Mouse (Mus musculus) testis, adult 2 months (tissue): Measurements from ENCODE around the gene Mgat3.

Experiments
- CTCF ChIP-seq: fragments of 200-500 bp; IDR thresholded peaks from 2 replicates; pipeline ENCODE4 v1.5.1; 2012; ENCODE audit warnings: low read depth, mild to moderate bottlenecking, inconsistent platforms, low read length, moderate library complexity; ENCODE audit not compliant: control insufficient read depth, insufficient read depth, insufficient replicate concordance
- POLR2A ChIP-seq: fragments of 200-500 bp; IDR thresholded peaks from 2 replicates; pipeline ENCODE4 v1.6.1; 2012; ENCODE audit warnings: low read depth, mild to moderate bottlenecking, inconsistent platforms, low read length, moderate library complexity; ENCODE audit not compliant: control insufficient read depth

DNA sequence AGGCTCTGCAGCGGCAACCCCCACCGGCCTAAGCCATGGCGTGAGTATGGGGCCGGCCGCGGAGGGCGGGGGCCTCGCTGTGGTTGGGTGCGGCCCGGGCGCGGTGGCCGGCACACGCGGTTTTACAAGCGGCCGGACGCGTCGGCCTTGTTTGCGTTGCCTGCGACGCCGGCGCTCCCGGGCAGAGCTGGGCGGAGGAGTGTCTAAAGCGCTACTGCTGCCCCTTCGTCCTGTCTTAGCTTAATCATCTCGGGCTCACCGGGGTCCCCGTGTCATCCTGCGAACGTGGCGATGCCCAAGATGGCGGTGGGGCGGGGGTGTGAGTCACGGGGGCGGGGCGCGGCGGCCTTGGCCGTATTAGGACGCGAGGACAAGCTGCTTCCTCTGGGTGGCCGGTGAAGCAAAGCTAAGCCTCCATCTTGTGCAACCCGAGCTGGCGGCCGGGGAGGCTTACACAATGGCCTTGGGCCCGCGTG, 82.2 kb downstream of the Mgat3 start:
- no peak for TF ChIP-seq CTCF
- no peak for TF ChIP-seq POLR2A
